Mouse (Mus musculus): ENCODE data around the gene Ccdc60. TPM values are rescaled to one million over a fixed set of nuclear protein-coding genes. Genes with fewer than 3 reads are reported as not detected.
A peak's percentile ranks its signal among the peaks of the same experiment; 100 is the strongest.

The Ccdc60 gene
- polyA plus RNA-seq, 1 experiment from 2014 or later = not detected

- DNase-seq (ENCODE audit: low read depth, low spot score) (no peak), ATAC-seq (no peak)
- peaks cover 13% of the 10 kb centered on the region for H3K27me3 ChIP-seq
- TF ChIP-seq CTCF (IDR thresholded peaks at IDR 0.05) = peak; percentile 79
- in situ Hi-C loops (cut with MboI; ENCODE audit: low pct_unique_long_range_greater_than_20kb) = loop anchor here (5.0 kb wide), 3 partner anchors 240 to 870 kb away; no protein-coding TSS in a partner anchor
- ChIA-PET CTCF (interaction anchor here (0.8 to 1.8 kb wide), 3 partner anchors 10 to 243 kb away, joined by 3 to 6 read pairs (median 3); no protein-coding TSS in a partner anchor), POLR2A (interaction anchor here (0.5 kb wide), 1 partner anchor 814 kb away, joined by 3 read pairs; no protein-coding TSS in a partner anchor)
These were observed 56.7 kb downstream of the Ccdc60 start for GRCm38 (mm10) chr5:116231841-116232643.

GRCm38 (mm10) chr5:116228414-116228813, 60.4 kb downstream of the Ccdc60 start:
- no peak for DNase-seq (ENCODE audit: low read depth, low spot score)
- POLR2A ChIA-PET = no interaction called here
- no peak for TF ChIP-seq CTCF (IDR thresholded peaks at IDR 0.05)
- CTCF ChIA-PET = no interaction called here
- no peak for ATAC-seq
- in situ Hi-C loops (cut with MboI; ENCODE audit: low pct_unique_long_range_greater_than_20kb) = no loop called here
- H3K27me3 ChIP-seq = peaks cover 19% of the 10 kb centered on the region

DNA sequence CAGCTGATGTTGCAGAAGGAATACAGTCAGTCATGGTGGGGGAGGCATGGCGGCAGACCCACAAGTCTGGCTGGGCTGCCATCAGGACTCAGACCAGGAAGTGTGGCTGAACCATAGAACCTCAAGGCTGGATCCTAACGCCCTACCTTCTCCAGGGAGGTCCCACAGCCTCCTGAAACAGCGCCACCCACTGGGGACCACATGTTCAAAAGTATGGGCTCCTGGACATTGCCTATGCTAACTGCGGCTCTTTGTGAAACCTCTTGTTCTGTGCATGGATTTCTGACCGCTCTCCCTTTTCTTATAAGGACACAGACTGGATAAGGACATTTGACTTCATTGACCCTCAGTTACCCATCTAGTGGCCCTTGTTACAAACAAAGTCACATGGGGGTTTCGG, 64.8 kb downstream of the Ccdc60 start:
- POLR2A ChIA-PET = no interaction called here
- ATAC-seq (no peak), DNase-seq (ENCODE audit: low read depth, low spot score) (no peak)
- CTCF ChIA-PET = no interaction called here
- in situ Hi-C loops (cut with MboI; ENCODE audit: low pct_unique_long_range_greater_than_20kb) = no loop called here
- TF ChIP-seq CTCF (IDR thresholded peaks at IDR 0.05) = no peak
- peaks cover 11% of the 10 kb centered on the region for H3K27me3 ChIP-seq

DNA sequence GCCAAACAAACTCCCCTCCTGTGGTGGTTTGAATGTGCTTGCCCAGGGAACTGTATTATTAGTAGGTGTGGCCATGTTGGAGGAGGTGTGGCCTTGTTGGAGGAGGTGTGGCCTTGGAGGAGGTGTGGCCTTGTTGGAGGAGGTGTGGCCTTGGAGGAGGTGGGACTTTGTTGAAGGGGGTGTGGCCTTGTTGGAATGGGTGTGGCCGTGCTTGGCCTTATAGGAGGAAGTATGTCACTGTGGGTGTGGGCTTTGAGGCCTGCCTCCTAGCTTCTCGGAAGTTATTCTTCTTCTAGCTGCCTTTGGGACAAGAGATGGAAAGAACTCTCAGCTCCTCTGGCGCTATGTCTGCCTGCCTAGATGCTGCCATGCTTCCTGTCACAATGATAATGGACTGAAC, 66.9 kb downstream of the Ccdc60 start:
- TF ChIP-seq CTCF (IDR thresholded peaks at IDR 0.05) = no peak
- DNase-seq (ENCODE audit: low read depth, low spot score) = no peak
- no peak for ATAC-seq
- in situ Hi-C loops (cut with MboI; ENCODE audit: low pct_unique_long_range_greater_than_20kb) = no loop called here
- ChIA-PET POLR2A (no interaction called here), CTCF (interaction anchor here (0.8 kb wide), 1 partner anchor 10 kb away, joined by 3 read pairs; no protein-coding TSS in a partner anchor)
- H3K27me3 ChIP-seq = peaks cover 10% of the 10 kb centered on the region

DNA sequence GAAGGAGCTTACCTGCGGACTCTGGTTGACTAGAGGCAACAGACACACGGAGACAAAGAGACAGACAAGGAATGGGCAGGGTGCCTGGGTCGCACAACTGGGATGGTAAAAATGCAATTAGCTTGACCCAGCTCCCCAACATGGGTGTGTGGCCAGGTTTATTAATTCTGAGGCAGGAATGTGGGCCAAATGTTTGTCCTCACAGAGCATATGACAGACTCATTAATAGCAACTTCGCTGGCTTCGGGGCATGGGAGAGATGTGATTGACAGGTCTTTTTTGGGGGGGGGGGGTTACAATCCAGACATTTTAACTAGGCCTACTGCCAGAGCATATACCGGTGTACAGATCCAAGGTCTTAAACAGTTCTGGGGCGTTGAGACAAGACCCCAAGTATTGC, 69.5 kb downstream of the Ccdc60 start:
- no peak for TF ChIP-seq CTCF (IDR thresholded peaks at IDR 0.05)
- POLR2A ChIA-PET = no interaction called here

DNA sequence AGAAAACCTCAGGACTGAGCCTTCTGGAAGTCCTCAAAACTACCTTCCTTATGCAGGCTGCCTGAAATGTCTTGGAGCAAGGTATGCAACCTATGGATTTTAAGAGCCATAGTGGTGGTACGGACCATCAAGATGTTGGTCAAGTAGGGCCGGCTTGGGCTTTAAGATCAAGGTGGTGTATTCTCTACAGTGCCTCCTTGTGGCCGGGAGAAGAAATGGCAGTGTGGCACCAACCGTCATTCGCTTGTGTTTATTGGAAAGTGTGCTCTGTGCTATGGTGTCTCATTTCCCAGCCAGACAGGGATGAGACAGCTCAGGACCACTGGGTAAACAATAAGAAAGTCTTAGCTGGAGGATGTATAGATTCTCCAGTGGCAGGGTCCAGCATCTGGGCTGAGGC, 76.1 kb downstream of the Ccdc60 start:
- CTCF ChIA-PET = interaction anchor here (0.8 to 1.5 kb wide), 2 partner anchors 19 to 149 kb away, joined by 3 read pairs; no protein-coding TSS in a partner anchor
- no peak for TF ChIP-seq CTCF (IDR thresholded peaks at IDR 0.05)

More for the DNA sequence above, 69.5 kb downstream of the Ccdc60 start:
- H3K27me3 ChIP-seq = peaks cover 12% of the 10 kb centered on the region
- ATAC-seq (no peak), DNase-seq (ENCODE audit: low read depth, low spot score) (no peak)
- CTCF ChIA-PET = no interaction called here
- in situ Hi-C loops (cut with MboI; ENCODE audit: low pct_unique_long_range_greater_than_20kb) = no loop called here

DNA sequence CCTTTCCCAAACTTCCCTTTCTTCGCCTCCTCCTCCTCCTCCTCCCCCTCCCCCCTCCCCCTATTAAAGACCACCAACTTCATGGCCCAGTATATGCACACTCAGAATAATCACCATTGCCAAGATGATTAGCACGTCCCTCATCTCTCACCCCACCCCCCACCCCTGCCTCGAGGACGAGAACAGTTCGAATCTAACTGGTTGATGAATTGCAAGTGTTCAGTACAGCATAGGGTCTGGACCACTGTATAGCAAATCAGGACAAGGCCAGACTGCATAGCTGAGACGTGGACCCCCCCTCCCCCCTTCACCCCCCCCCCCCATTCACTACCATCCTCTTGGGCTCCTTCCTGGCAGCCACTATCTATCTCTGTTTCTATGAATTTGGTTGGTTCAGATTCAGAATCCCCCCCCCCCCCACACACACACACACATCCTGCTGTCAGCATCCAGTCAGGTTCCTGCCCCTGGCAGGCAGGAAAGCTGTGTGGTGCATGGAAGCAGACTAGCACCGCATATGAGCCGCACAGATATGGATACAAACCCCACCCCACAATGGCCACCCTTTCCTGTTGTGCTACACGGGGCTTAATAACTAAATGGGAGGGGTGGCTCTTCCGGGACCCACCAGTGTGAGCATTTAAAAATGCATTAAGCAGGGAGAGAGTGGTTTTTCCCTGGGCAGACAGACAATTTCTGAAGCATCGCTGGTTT, 79.2 kb downstream of the Ccdc60 start:
- ChIA-PET POLR2A (no interaction called here), CTCF (no interaction called here)
- DNase-seq (ENCODE audit: low read depth, low spot score) = no peak
- in situ Hi-C loops (cut with MboI; ENCODE audit: low pct_unique_long_range_greater_than_20kb) = no loop called here
- TF ChIP-seq CTCF (IDR thresholded peaks at IDR 0.05) = no peak
- ATAC-seq = no peak
- peaks cover 4% of the 10 kb centered on the region for H3K27me3 ChIP-seq

More for the DNA sequence above, 76.1 kb downstream of the Ccdc60 start:
- peaks cover 12% of the 10 kb centered on the region for H3K27me3 ChIP-seq
- in situ Hi-C loops (cut with MboI; ENCODE audit: low pct_unique_long_range_greater_than_20kb) = no loop called here
- ATAC-seq = no peak
- POLR2A ChIA-PET = no interaction called here
- DNase-seq (ENCODE audit: low read depth, low spot score) = no peak

GRCm38 (mm10) chr5:116208741-116209368, 79.9 kb downstream of the Ccdc60 start:
- H3K27me3 ChIP-seq = peaks cover 3% of the 10 kb centered on the region
- ATAC-seq = no peak
- TF ChIP-seq CTCF (IDR thresholded peaks at IDR 0.05) = no peak
- in situ Hi-C loops (cut with MboI; ENCODE audit: low pct_unique_long_range_greater_than_20kb) = no loop called here
- DNase-seq (ENCODE audit: low read depth, low spot score) = no peak
- POLR2A ChIA-PET = no interaction called here
- CTCF ChIA-PET = no interaction called here

DNA sequence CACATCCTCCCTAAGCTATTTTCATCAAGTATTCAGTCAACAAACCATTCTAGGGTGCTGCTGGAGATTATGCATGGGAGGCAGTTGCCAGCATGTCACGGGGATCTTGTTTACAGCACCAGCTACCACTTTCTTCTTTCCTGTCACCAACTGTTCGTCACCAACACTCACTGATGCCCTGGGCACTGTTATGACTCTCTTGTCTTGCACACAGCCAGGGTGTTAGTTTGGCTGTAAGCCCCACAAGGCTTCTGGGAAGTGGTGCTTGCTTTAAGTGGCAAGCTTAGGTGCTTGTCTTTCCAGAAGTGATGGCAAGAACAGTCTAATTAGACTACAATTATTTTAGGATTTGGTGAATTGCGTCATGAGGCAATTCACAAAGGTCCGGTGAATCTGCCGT, 86.1 kb downstream of the Ccdc60 start:
- no peak for TF ChIP-seq CTCF (IDR thresholded peaks at IDR 0.05)
- no peak for ATAC-seq
- ChIA-PET CTCF (no interaction called here), POLR2A (no interaction called here)
- H3K27me3 ChIP-seq = no peaks in the 10 kb centered on the region
- in situ Hi-C loops (cut with MboI; ENCODE audit: low pct_unique_long_range_greater_than_20kb) = no loop called here
- DNase-seq (ENCODE audit: low read depth, low spot score) = no peak

- CTCF ChIA-PET = no interaction called here
- TF ChIP-seq CTCF (IDR thresholded peaks at IDR 0.05) = no peak
- no peak for DNase-seq (ENCODE audit: low read depth, low spot score)
- no peaks in the 10 kb centered on the region for H3K27me3 ChIP-seq
- POLR2A ChIA-PET = no interaction called here
- in situ Hi-C loops (cut with MboI; ENCODE audit: low pct_unique_long_range_greater_than_20kb) = no loop called here
- no peak for ATAC-seq
These were observed 94.3 kb downstream of the Ccdc60 start for GRCm38 (mm10) chr5:116194499-116194898.

DNA sequence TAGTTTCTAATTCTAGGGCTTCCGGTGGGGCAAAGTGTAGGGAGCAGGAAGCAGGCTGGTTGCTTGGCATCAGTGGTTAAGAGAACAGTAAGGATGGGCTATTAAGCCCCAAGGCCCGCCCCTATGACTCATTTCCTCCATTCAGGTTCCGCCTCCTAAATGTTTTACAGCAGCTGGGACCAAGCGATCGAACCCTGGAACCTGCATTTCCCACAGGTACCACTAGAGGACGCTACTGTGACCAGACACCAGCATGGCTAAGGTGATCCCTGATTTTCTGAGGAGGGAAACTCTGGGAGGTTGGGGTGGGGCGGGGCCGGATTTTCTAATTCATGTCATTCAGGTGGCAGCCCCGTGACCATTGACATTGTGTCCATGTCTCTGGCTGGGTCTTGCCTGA, 96.1 kb downstream of the Ccdc60 start:
- POLR2A ChIA-PET = no interaction called here
- ATAC-seq = no peak
- TF ChIP-seq CTCF (IDR thresholded peaks at IDR 0.05) = no peak

More for the DNA sequence above, 96.1 kb downstream of the Ccdc60 start:
- DNase-seq (ENCODE audit: low read depth, low spot score) = no peak
- CTCF ChIA-PET = no interaction called here
- H3K27me3 ChIP-seq = no peaks in the 10 kb centered on the region
- in situ Hi-C loops (cut with MboI; ENCODE audit: low pct_unique_long_range_greater_than_20kb) = no loop called here

Data from Patski (cell line).